Mouse (Mus musculus): ENCODE results near the gene 4930415O20Rik. TPM values are rescaled to one million over a fixed set of nuclear protein-coding genes. Genes with fewer than 3 reads are reported as not detected.

The 4930415O20Rik gene
- polyA plus RNA-seq, 1 experiment, result 0.10 TPM

DNA sequence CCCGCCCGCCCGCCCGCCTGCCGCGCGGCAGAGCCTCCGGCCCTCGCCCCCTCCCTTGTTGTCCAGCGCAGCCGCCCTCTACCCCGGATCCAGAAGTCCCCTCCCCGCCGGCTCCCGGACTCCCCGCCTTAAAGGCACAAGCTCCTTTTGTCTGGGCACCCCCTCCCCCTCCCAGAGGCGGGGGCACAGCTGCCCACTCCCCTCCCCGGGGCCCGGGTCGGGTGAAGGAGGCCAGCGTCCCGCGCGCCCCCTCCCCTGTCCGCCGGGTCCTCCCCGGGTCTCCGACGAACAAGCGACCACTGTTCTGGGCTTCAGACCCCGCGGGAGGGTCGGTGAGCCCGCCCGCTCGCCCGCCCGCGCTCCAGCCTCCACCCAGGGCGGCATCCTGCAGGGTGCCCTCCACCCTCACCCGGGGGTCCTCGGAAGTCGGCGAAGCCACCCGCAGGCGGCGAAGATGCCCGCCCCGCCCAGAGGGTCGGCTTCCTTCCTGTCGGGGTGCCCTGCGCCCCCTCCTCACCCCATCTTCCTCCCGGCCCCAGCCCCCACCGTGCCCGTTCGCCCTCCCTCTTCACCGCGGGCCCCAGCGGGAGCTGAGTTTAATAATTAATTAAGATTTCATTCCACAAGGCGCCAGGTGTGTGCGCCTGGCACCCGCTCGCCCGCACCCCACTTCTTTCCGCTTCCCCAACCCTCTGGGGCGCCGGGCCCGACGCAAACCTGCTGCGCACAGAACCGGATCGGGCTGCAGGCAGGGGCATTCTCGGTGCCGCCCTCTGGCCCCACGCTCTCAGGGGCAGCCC is 38.7 kb downstream of the 4930415O20Rik start, which contains the start of gene Adcy6:
Adcy6 (minus strand) TSS at position 746 of the 800 bp plus-strand sequence.
- H3K4me3 ChIP-seq, result peak within 1 kb of the TSS; percentile 84
- TF ChIP-seq MYOD1 (IDR thresholded peaks at IDR 0.05; ENCODE audit: control insufficient read depth in 1 of 3, insufficient read length in 2 of 3, low read depth in 2 of 3) (peak in 1 of 3 experiments; percentile 32), E2F4 (IDR thresholded peaks at IDR 0.05; ENCODE audit: insufficient read depth) (no peak), MYOG (IDR thresholded peaks at IDR 0.05; ENCODE audit: control insufficient read depth in 1 of 3, insufficient read depth in 1 of 3, insufficient read length in 2 of 3, low read depth in 2 of 3) (peak in 1 of 3 experiments; percentile 20)
- H3K27me3 ChIP-seq (ENCODE audit: control insufficient read depth, insufficient read depth, insufficient read length), result no peaks in the 10 kb centered on the region
- peak within 1 kb of the TSS; percentile 4 for H3ac ChIP-seq (ENCODE audit: control insufficient read depth, insufficient read length)
- peak within 1 kb of the TSS; percentile 83 for H3K4me2 ChIP-seq (ENCODE audit: low read depth)
- no peaks in the 10 kb centered on the region for H3K36me3 ChIP-seq (ENCODE audit: control insufficient read depth, insufficient read depth)
- H3K79me2 ChIP-seq (ENCODE audit: control insufficient read depth, insufficient read depth), result peaks cover 42% of the 10 kb centered on the region

DNA sequence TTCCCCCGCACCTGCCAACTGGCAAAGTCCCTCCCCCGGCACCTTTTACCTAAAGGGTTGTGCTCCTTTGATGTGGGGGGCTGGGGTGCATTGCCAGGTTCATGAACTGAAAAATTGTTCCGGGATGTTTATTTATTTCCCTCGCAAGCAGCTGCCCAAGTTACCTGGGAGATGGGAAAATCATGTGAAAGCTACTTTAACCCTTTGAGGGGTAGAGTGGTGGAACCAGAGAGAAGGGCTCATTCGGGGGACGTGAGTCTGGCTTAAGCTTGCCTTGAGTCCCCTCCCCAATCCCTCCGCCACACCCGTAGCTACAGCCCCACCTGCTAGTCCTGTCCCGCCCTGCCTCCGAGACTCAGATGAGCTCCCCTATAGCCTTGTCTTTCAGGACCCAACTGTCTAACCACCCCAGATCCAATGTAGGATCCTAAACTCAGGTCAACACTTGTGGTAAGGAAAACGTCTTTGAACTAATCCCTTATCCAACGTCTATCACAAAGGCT is 39.4 kb downstream of the 4930415O20Rik start:
- Histone ChIP-seq H3ac (ENCODE audit: control insufficient read depth, insufficient read length) (peak overlapping the region; percentile 4), H3K79me2 (ENCODE audit: control insufficient read depth, insufficient read depth) (peaks cover 36% of the 10 kb centered on the region), H3K4me2 (ENCODE audit: low read depth) (peak overlapping the region; percentile 83), H3K4me3 (peak overlapping the region; percentile 84), H3K36me3 (ENCODE audit: control insufficient read depth, insufficient read depth) (no peaks in the 10 kb centered on the region), H3K27me3 (ENCODE audit: control insufficient read depth, insufficient read depth, insufficient read length) (no peaks in the 10 kb centered on the region)
- TF ChIP-seq SRF (IDR thresholded peaks at IDR 0.05; ENCODE audit: control insufficient read depth, insufficient read length, low read depth) (no peak), TCF12 (IDR thresholded peaks at IDR 0.05; ENCODE audit: insufficient read depth, poor library complexity, severe bottlenecking) (no peak), USF1 (IDR thresholded peaks at IDR 0.05; ENCODE audit: low read depth) (no peak), POLR2AphosphoS2 (IDR thresholded peaks at IDR 0.05; ENCODE audit: insufficient read length, low read depth) (no peak), E2F4 (IDR thresholded peaks at IDR 0.05; ENCODE audit: insufficient read depth) (no peak), MYOD1 (IDR thresholded peaks at IDR 0.05; ENCODE audit: control insufficient read depth in 1 of 3, insufficient read length in 2 of 3, low read depth in 2 of 3) (no peak), TCF3 (IDR thresholded peaks at IDR 0.05; ENCODE audit: insufficient read length, low read depth) (no peak), POLR2A (IDR thresholded peaks at IDR 0.05; ENCODE audit: insufficient read length, low read depth) (no peak), MAX (IDR thresholded peaks at IDR 0.05; ENCODE audit: low read depth) (no peak), REST (IDR thresholded peaks at IDR 0.05; ENCODE audit: insufficient read depth, insufficient read length) (no peak), MYOG (IDR thresholded peaks at IDR 0.05; ENCODE audit: control insufficient read depth in 1 of 3, insufficient read depth in 1 of 3, insufficient read length in 2 of 3, low read depth in 2 of 3) (no peak), CEBPB (IDR thresholded peaks at IDR 0.05; ENCODE audit: insufficient read depth, poor library complexity, severe bottlenecking) (no peak)

DNA sequence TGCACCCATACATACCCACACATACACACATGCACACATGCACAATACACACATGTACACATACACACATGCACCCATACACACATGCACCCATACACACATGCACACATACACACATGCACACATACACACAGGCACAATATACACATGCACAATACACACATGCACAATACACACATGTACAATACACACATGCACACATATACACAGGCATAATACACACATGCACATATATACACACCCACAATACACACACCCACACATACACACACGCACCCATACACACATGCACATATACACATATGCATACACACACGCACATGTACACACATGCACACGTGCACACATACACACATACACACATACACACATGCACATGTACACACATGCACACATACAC is 41.4 kb downstream of the 4930415O20Rik start:
- Histone ChIP-seq H3K79me2 (ENCODE audit: control insufficient read depth, insufficient read depth) (peaks cover 16% of the 10 kb centered on the region), H3K4me2 (ENCODE audit: low read depth) (no peak overlapping the region), H3ac (ENCODE audit: control insufficient read depth, insufficient read length) (no peak overlapping the region), H3K27me3 (ENCODE audit: control insufficient read depth, insufficient read depth, insufficient read length) (no peaks in the 10 kb centered on the region), H3K36me3 (ENCODE audit: control insufficient read depth, insufficient read depth) (no peaks in the 10 kb centered on the region), H3K4me3 (no peak overlapping the region)
- no peak for TF ChIP-seq SRF (IDR thresholded peaks at IDR 0.05; ENCODE audit: control insufficient read depth, insufficient read length, low read depth)
- no peak for TF ChIP-seq CEBPB (IDR thresholded peaks at IDR 0.05; ENCODE audit: insufficient read depth, poor library complexity, severe bottlenecking)
- TF ChIP-seq MAX (IDR thresholded peaks at IDR 0.05; ENCODE audit: low read depth), result no peak
- no peak for TF ChIP-seq MYOG (IDR thresholded peaks at IDR 0.05; ENCODE audit: control insufficient read depth in 1 of 3, insufficient read depth in 1 of 3, insufficient read length in 2 of 3, low read depth in 2 of 3)
- TF ChIP-seq TCF12 (IDR thresholded peaks at IDR 0.05; ENCODE audit: insufficient read depth, poor library complexity, severe bottlenecking), result no peak
- TF ChIP-seq MYOD1 (IDR thresholded peaks at IDR 0.05; ENCODE audit: control insufficient read depth in 1 of 3, insufficient read length in 2 of 3, low read depth in 2 of 3), result no peak
- TF ChIP-seq POLR2AphosphoS2 (IDR thresholded peaks at IDR 0.05; ENCODE audit: insufficient read length, low read depth), result no peak
- no peak for TF ChIP-seq E2F4 (IDR thresholded peaks at IDR 0.05; ENCODE audit: insufficient read depth)
- no peak for TF ChIP-seq USF1 (IDR thresholded peaks at IDR 0.05; ENCODE audit: low read depth)
- no peak for TF ChIP-seq POLR2A (IDR thresholded peaks at IDR 0.05; ENCODE audit: insufficient read length, low read depth)

GRCm38 (mm10) chr15:98614551-98614950 is 43.7 kb downstream of the 4930415O20Rik start:
- Histone ChIP-seq H3K36me3 (ENCODE audit: control insufficient read depth, insufficient read depth) (no peaks in the 10 kb centered on the region), H3K4me2 (ENCODE audit: low read depth) (no peak overlapping the region), H3ac (ENCODE audit: control insufficient read depth, insufficient read length) (no peak overlapping the region), H3K4me3 (no peak overlapping the region), H3K79me2 (ENCODE audit: control insufficient read depth, insufficient read depth) (no peaks in the 10 kb centered on the region), H3K27me3 (ENCODE audit: control insufficient read depth, insufficient read depth, insufficient read length) (no peaks in the 10 kb centered on the region)
- TF ChIP-seq MYOG (IDR thresholded peaks at IDR 0.05; ENCODE audit: control insufficient read depth in 1 of 3, insufficient read depth in 1 of 3, insufficient read length in 2 of 3, low read depth in 2 of 3) (no peak), POLR2A (IDR thresholded peaks at IDR 0.05; ENCODE audit: insufficient read length, low read depth) (no peak), POLR2AphosphoS2 (IDR thresholded peaks at IDR 0.05; ENCODE audit: insufficient read length, low read depth) (no peak), USF1 (IDR thresholded peaks at IDR 0.05; ENCODE audit: low read depth) (no peak), E2F4 (IDR thresholded peaks at IDR 0.05; ENCODE audit: insufficient read depth) (no peak), REST (IDR thresholded peaks at IDR 0.05; ENCODE audit: insufficient read depth, insufficient read length) (no peak)

GRCm38 (mm10) chr15:98614971-98615370 is 44.2 kb downstream of the 4930415O20Rik start:
- H3K36me3 ChIP-seq (ENCODE audit: control insufficient read depth, insufficient read depth), result no peaks in the 10 kb centered on the region
- no peak for TF ChIP-seq MYOG (IDR thresholded peaks at IDR 0.05; ENCODE audit: control insufficient read depth in 1 of 3, insufficient read depth in 1 of 3, insufficient read length in 2 of 3, low read depth in 2 of 3)
- TF ChIP-seq REST (IDR thresholded peaks at IDR 0.05; ENCODE audit: insufficient read depth, insufficient read length), result no peak
- TF ChIP-seq POLR2A (IDR thresholded peaks at IDR 0.05; ENCODE audit: insufficient read length, low read depth), result no peak
- no peak for TF ChIP-seq MYOD1 (IDR thresholded peaks at IDR 0.05; ENCODE audit: control insufficient read depth in 1 of 3, insufficient read length in 2 of 3, low read depth in 2 of 3)
- TF ChIP-seq SRF (IDR thresholded peaks at IDR 0.05; ENCODE audit: control insufficient read depth, insufficient read length, low read depth), result no peak
- no peak for TF ChIP-seq POLR2AphosphoS2 (IDR thresholded peaks at IDR 0.05; ENCODE audit: insufficient read length, low read depth)
- TF ChIP-seq TCF3 (IDR thresholded peaks at IDR 0.05; ENCODE audit: insufficient read length, low read depth), result no peak
- TF ChIP-seq TCF12 (IDR thresholded peaks at IDR 0.05; ENCODE audit: insufficient read depth, poor library complexity, severe bottlenecking), result no peak
- TF ChIP-seq CEBPB (IDR thresholded peaks at IDR 0.05; ENCODE audit: insufficient read depth, poor library complexity, severe bottlenecking), result no peak
- TF ChIP-seq E2F4 (IDR thresholded peaks at IDR 0.05; ENCODE audit: insufficient read depth), result no peak
- no peak for TF ChIP-seq USF1 (IDR thresholded peaks at IDR 0.05; ENCODE audit: low read depth)
- TF ChIP-seq MAX (IDR thresholded peaks at IDR 0.05; ENCODE audit: low read depth), result no peak
- no peaks in the 10 kb centered on the region for H3K27me3 ChIP-seq (ENCODE audit: control insufficient read depth, insufficient read depth, insufficient read length)
- no peak overlapping the region for H3ac ChIP-seq (ENCODE audit: control insufficient read depth, insufficient read length)
- no peaks in the 10 kb centered on the region for H3K79me2 ChIP-seq (ENCODE audit: control insufficient read depth, insufficient read depth)
- no peak overlapping the region for H3K4me2 ChIP-seq (ENCODE audit: low read depth)
- no peak overlapping the region for H3K4me3 ChIP-seq
